Mouse (Mus musculus) heart, embryonic 16.5 days (tissue): ENCODE results near the gene 1700010B08Rik. TPM values are rescaled to one million over a fixed set of nuclear protein-coding genes. Genes with fewer than 3 reads are reported as not detected.

Source experiments
- ATAC-seq: fragments of 200-750 bp; cut with Nextera tagmentation; replicated peaks from 2 replicates; pipeline ENCODE4 v1.8.0; 2017; ENCODE audit warnings: moderate number of reproducible peaks; ENCODE audit not compliant: insufficient read depth, low FRiP score; ENCODE audit errors: extremely low read depth
- H3K27ac ChIP-seq: fragments of 300-500 bp; sonication (generic); 2 replicates; pipeline ENCODE4 v1.5.1; 2014; ENCODE audit warnings: mild to moderate bottlenecking, low read length, control low read depth, moderate library complexity
- H3K27me3 ChIP-seq: fragments of 300-500 bp; sonication (generic); 2 replicates; pipeline ENCODE4 v1.6.1; 2014; ENCODE audit warnings: low read length, mixed read lengths; ENCODE audit not compliant: control insufficient read depth, insufficient read depth
- H3K36me3 ChIP-seq: fragments of 300-500 bp; sonication (generic); 2 replicates; pipeline ENCODE4 v1.6.1; 2014; ENCODE audit not compliant: control insufficient read depth, insufficient read depth
- H3K4me1 ChIP-seq: fragments of 300-500 bp; sonication (generic); 2 replicates; pipeline ENCODE4 v1.6.1; 2014; ENCODE audit warnings: low read length, mixed read lengths; ENCODE audit not compliant: control insufficient read depth, insufficient read depth
- H3K4me2 ChIP-seq: fragments of 300-500 bp; sonication (generic); 2 replicates; pipeline ENCODE4 v1.6.1; 2014; ENCODE audit warnings: low read depth, mild to moderate bottlenecking, control low read depth, low read length
- H3K4me3 ChIP-seq: fragments of 300-500 bp; sonication (generic); 2 replicates; pipeline ENCODE4 v1.5.1; 2014; ENCODE audit warnings: mild to moderate bottlenecking, control low read depth, low read length
- H3K9ac ChIP-seq: fragments of 300-500 bp; sonication (generic); 2 replicates; pipeline ENCODE4 v1.6.1; 2014; ENCODE audit warnings: low read length, control low read depth
- H3K9me3 ChIP-seq: fragments of 300-500 bp; sonication (generic); replicated peaks from 2 replicates; pipeline ENCODE4 v1.6.1; 2016; ENCODE audit warnings: low read length; ENCODE audit not compliant: control insufficient read depth
- WGBS: fragments of 180-500 bp; shearing (Covaris S2); extraction: QIAGEN DNeasy Blood & Tissue Kit; methylation state at CpG from one replicate; pipeline ENCODE4 v1.1.7; 2014; 5-methylcytosine and 5-hydroxymethylcytosine counted together
- polyA plus RNA-seq: library from polyadenylated mRNA; unstranded; fragments of >200 nt; fragmentation: Nextera tagmentation; extraction: Ambion mirVana; gene quantifications from 2 replicates; pipeline ENCODE4 v1.2.1, GENCODE M21; 2015

The 1700010B08Rik gene
- polyA plus RNA-seq, 1 experiment from 2014 or later: not detected

DNA sequence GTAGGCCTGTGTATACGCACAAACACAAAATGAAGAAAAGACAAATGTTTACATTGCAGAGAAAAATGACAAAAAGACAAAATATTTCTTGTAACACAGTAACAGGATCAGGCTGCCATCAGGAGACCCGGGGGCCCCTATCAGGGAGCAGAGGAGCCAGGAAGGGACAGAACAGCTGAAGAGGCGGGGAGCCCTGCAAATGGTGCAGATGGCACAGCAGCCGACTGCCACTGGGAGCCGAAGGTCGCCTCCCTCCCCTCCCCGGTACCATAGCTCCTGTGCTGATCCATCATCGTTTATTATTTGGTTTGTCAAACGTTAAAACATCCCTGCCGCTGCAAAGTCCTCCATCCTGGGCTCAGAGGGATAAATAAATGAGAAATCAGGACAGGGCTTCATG, 6.6 kb upstream of the 1700010B08Rik start:
- Histone ChIP-seq H3K4me2 (no peak overlapping the region), H3K4me3 (no peak overlapping the region), H3K27me3 (no peaks in the 10 kb centered on the region), H3K9me3 (no peaks in the 10 kb centered on the region), H3K36me3 (peaks cover 2% of the 10 kb centered on the region; the same call in 1 of the 2 replicates), H3K9ac (no peak overlapping the region), H3K4me1 (no peaks in the 10 kb centered on the region), H3K27ac (no peak overlapping the region)
- ATAC-seq: no peak
- WGBS: 63% methylated on average over 10 of the region's 10 CpGs

DNA sequence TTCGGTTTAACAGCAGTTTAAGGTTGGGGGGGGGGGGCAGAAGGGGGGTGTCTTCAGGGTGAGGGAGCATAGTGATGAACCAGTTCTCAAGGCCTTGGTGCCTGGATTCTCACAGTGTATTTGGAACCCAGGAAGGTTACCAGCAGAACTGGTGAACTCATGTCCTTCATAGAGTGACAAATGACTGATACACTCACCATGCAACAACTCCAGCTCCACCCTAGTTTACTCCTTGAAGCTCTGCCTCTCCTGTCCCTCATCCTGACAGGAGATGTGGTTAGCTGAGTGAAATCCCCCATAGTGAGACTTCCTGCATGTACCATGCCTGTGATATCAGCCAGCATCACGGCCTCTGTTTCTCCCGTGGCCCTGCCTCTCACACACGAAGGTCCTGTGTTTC, 6.0 kb upstream of the 1700010B08Rik start:
- no peak overlapping the region for H3K4me2 ChIP-seq
- no peaks in the 10 kb centered on the region for H3K4me1 ChIP-seq
- H3K9ac ChIP-seq: no peak overlapping the region
- no peak overlapping the region for H3K4me3 ChIP-seq
- no peaks in the 10 kb centered on the region; the same call in 1 of the 2 replicates for H3K36me3 ChIP-seq
- WGBS: 79% methylated on average over 4 of the region's 4 CpGs
- no peaks in the 10 kb centered on the region for H3K9me3 ChIP-seq
- no peaks in the 10 kb centered on the region for H3K27me3 ChIP-seq
- ATAC-seq: no peak
- no peak overlapping the region for H3K27ac ChIP-seq

DNA sequence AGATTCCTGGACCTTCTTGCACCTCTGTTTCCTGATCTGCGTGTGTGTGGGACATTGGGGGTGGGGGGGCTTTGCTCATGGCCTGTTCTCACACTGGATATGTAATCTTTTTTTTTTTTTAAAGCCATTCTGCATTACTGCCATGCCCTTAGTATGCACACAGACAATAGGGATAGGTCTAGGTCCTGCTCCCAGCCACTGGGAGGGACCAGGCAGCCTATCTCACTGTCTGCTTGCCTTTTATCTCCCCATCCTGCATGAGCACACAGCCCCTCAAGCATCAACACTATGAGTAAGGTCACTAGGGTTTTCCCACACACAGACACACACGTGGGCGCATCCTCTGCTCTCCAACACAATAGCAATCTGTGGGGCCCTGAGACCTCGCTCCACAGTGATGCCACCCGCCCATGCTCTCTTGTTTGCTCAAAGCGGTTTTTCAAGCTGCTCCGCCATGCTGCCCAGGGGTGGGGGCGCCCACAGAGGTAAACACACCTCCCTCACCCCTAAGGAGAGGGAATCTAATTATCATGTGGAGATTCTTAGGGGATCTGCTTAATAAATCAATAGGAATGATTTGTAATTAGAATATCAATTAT, 4.5 kb upstream of the 1700010B08Rik start:
- Histone ChIP-seq H3K27me3 (no peaks in the 10 kb centered on the region), H3K9me3 (no peaks in the 10 kb centered on the region), H3K4me3 (no peak overlapping the region), H3K36me3 (no peaks in the 10 kb centered on the region), H3K27ac (no peak overlapping the region), H3K4me2 (no peak overlapping the region), H3K4me1 (no peaks in the 10 kb centered on the region), H3K9ac (no peak overlapping the region)
- ATAC-seq: no peak
- 76% methylated on average over 8 of the region's 8 CpGs for WGBS

DNA sequence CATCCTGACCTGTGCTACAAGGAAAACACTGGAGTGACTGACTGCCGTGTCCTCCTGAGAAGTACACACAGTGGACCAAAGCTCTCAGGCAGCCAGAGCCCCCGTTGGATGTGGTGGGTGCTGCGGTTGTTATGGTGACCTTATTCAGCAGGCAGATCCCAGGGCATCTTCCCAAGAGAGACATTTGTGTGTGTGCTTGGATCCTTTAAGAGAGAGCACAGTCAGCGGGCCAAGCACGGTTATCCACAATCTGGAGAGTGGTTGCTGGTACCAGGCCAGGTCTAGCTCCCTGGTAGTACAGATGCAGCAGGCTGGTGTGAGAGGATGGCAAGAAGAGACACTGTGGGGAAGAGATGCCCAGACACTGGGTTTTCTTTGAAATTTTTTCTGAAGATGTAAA, 2.2 kb upstream of the 1700010B08Rik start:
- WGBS: 83% methylated on average over 5 of the region's 5 CpGs
- ATAC-seq: no peak

DNA sequence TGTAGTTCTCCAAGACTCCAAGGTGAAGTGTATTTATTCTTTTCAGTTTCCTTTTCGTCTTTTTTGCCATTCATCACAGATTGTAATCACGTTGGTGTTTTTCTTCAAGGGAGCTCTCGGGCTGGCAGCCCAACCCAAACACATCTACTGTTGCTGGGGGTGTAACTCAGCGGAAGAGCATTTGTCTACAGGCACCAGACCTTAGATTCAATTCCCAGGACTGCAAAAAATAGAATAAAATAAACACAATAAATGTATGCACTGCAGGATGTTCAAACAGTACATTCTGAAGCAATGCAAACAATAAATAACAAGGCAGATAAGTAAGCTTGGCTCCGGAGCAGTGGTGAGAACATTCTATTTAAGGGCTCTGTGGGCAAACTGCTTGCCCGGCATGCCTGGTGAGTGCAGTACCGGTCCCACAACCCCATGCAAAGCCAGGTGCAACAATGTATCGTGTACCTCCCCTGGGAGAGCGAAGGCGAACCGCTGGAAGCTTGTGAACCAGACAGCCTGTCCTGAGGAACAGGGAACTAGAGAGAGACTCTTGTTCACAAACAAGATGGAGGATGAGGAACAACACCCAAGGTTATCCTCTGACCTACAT, 3.1 kb downstream of the 1700010B08Rik start:
- 58% methylated on average over 11 of the region's 11 CpGs for WGBS
- H3K4me1 ChIP-seq: no peaks in the 10 kb centered on the region
- no peak overlapping the region for H3K4me3 ChIP-seq
- H3K36me3 ChIP-seq: no peaks in the 10 kb centered on the region
- no peak overlapping the region for H3K9ac ChIP-seq
- no peak for ATAC-seq
- no peaks in the 10 kb centered on the region for H3K27me3 ChIP-seq
- no peak overlapping the region for H3K27ac ChIP-seq
- no peak overlapping the region for H3K4me2 ChIP-seq
- H3K9me3 ChIP-seq: no peaks in the 10 kb centered on the region

More for the DNA sequence above, 2.2 kb upstream of the 1700010B08Rik start:
- no peak overlapping the region for H3K9ac ChIP-seq
- no peak overlapping the region for H3K27ac ChIP-seq
- no peaks in the 10 kb centered on the region for H3K4me1 ChIP-seq
- no peaks in the 10 kb centered on the region for H3K36me3 ChIP-seq
- H3K9me3 ChIP-seq: no peaks in the 10 kb centered on the region
- H3K4me2 ChIP-seq: no peak overlapping the region
- no peaks in the 10 kb centered on the region for H3K27me3 ChIP-seq
- H3K4me3 ChIP-seq: no peak overlapping the region

DNA sequence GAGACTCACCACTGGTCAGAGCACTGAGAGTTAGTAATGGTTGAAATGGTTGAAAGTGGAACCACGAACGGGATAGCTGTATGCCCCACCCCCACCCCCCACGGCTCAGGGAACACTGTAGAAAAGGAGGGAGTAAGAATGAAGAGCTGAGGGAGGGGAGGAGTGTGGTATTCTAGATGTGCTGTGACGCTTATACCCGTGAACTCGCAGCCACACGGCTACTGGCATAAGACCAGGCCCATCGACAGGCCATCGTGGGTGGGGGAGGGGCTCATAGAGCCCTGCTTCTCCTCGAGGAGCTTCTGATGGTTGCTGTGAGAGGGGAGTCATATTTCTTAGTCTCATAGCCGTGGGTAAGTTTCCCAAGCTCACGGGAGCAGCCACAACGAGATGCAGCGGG, 5.2 kb downstream of the 1700010B08Rik start:
- WGBS: 46% methylated on average over 14 of the region's 14 CpGs
- Histone ChIP-seq H3K27me3 (no peaks in the 10 kb centered on the region), H3K9me3 (no peaks in the 10 kb centered on the region), H3K4me3 (no peak overlapping the region), H3K4me2 (no peak overlapping the region), H3K9ac (no peak overlapping the region), H3K4me1 (no peaks in the 10 kb centered on the region), H3K36me3 (no peaks in the 10 kb centered on the region), H3K27ac (no peak overlapping the region)
- no peak for ATAC-seq

DNA sequence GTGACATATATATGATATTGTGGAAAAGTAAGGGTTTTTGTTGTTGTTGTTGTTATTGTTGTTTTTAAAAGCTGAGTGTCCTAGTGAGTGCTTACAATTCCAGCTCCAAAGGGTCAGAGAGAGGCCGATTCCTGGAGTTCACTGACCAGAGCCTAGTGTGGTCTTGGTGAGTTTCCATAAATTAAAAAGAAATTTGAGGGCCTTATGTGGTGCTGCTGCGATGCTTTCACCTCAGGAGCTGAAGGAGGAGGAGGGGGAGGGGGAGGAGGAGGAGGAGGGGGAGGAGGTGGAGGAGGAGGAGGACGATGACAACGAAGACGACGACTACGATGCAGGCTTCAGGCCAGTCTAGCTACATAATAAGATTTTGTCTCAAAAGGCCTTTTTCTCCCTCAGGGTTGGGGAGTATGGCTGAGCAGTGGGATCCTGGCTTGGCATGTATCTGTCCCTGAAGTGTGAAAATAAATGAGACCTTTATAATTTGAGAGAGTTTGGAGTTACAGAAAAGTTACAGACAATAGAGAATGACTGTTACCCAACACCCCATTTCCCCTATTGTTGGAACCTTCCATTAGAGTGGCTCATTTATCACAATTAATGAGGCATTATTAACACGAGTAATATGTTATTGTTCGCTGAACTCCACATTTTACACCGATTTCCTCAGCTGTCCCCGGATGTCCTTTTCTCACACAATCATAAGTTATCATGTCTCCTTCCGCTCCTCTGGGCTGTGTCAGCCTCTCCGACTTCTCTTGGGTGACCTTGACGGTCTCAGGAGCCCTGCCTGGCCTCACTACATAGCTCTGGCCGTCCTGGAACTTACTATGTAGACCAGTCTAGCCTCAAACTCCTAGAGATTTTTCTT, 6.0 kb downstream of the 1700010B08Rik start:
- no peak for ATAC-seq
- WGBS: 69% methylated on average over 15 of the region's 15 CpGs
- Histone ChIP-seq H3K4me3 (no peak overlapping the region), H3K4me1 (peaks cover under 1% of the 10 kb centered on the region), H3K9ac (no peak overlapping the region), H3K36me3 (no peaks in the 10 kb centered on the region), H3K4me2 (no peak overlapping the region), H3K27me3 (no peaks in the 10 kb centered on the region), H3K9me3 (no peaks in the 10 kb centered on the region), H3K27ac (no peak overlapping the region)

DNA sequence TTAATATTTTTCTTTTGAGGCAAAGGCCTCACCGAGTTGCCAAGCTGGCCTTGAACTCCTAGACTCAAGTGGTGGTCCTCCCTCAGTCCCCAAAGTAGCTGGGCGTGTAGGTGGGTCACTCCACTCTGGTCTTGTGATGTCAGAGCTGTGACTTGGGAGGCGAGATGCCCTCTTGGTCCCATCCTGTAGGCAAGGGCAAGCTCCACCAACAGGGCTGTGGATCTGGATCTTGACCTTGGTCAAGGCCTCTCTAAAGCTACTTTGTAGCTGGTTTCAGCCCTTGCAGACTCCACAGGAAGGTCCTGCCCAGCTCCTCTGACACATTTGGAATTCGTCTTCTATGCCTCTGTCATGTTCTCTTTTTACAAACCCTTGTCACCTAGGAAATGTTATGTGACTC, 6.6 kb downstream of the 1700010B08Rik start:
- H3K36me3 ChIP-seq: no peaks in the 10 kb centered on the region
- no peak overlapping the region for H3K27ac ChIP-seq
- no peak overlapping the region for H3K9ac ChIP-seq
- no peaks in the 10 kb centered on the region for H3K27me3 ChIP-seq
- no peak for ATAC-seq
- H3K4me1 ChIP-seq: peaks cover 6% of the 10 kb centered on the region
- no peak overlapping the region for H3K4me2 ChIP-seq
- H3K9me3 ChIP-seq: no peaks in the 10 kb centered on the region
- 84% methylated on average over 4 of the region's 4 CpGs for whole genome bisulfite sequencing
- H3K4me3 ChIP-seq: no peak overlapping the region

DNA sequence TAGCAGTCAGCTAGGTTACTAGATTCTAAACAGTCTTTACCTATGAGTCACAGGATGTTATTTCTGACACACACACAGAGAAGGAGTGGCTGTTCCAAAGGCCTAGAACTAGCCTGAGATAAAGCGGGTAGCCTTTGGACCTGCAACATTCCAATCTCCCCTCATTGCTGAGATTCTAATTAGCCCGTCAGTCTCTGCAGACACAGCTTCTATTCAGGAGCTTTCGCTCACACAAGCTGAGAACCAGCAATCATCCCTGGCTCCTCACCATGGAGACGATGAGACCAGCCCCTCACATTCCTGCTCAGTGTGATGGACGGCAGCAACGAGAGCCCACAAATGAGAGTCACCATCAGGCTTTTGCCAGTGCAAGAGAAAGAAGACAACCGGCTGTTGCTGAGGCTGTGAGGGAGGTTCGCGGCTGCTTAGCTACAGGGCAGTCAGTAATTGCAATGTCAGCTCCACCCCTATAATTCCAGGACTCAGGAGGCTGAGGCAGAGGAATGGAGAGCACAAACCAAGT, 11.3 kb downstream of the 1700010B08Rik start:
- peak; percentile 55 for ATAC-seq
- Histone ChIP-seq H3K9ac (no peak overlapping the region; the same call in 1 of the 2 replicates), H3K36me3 (no peaks in the 10 kb centered on the region), H3K4me2 (peak overlapping the region; percentile 12; the same call in 1 of the 2 replicates), H3K27ac (no peak overlapping the region), H3K4me1 (peaks cover 6% of the 10 kb centered on the region), H3K9me3 (no peaks in the 10 kb centered on the region), H3K4me3 (no peak overlapping the region), H3K27me3 (no peaks in the 10 kb centered on the region)
- WGBS: 6% methylated on average over 9 of the region's 9 CpGs
